Mouse (Mus musculus) limb, embryonic 15.5 days (tissue): ENCODE data around the gene Hist1h2bb. TPM values are rescaled to one million over a fixed set of nuclear protein-coding genes. Genes with fewer than 3 reads are reported as not detected.

Source experiments
- ATAC-seq: fragments of 200-750 bp; cut with Nextera tagmentation; 2 replicates; pipeline ENCODE4 v1.8.0; 2017; ENCODE audit warnings: low read depth, moderate TSS enrichment; ENCODE audit not compliant: insufficient number of reproducible peaks, low FRiP score, low TSS enrichment
- H3K27ac ChIP-seq: fragments of 300-500 bp; sonication (generic); 2 replicates; pipeline ENCODE4 v1.5.1; 2015; ENCODE audit warnings: moderate library complexity, mild to moderate bottlenecking, inconsistent platforms
- H3K27me3 ChIP-seq: fragments of 300-500 bp; sonication (generic); 2 replicates; pipeline ENCODE4 v1.6.1; 2015; ENCODE audit warnings: inconsistent platforms
- H3K36me3 ChIP-seq: fragments of 300-500 bp; sonication (generic); 2 replicates; pipeline ENCODE4 v1.6.1; 2015; ENCODE audit warnings: inconsistent platforms
- H3K4me1 ChIP-seq: fragments of 300-500 bp; sonication (generic); 2 replicates; pipeline ENCODE4 v1.6.1; 2015; ENCODE audit warnings: inconsistent platforms
- H3K4me2 ChIP-seq: fragments of 300-500 bp; sonication (generic); 2 replicates; pipeline ENCODE4 v1.6.1; 2015; ENCODE audit warnings: mild to moderate bottlenecking, inconsistent platforms
- H3K4me3 ChIP-seq: fragments of 300-500 bp; sonication (generic); 2 replicates; pipeline ENCODE4 v1.5.1; 2015; ENCODE audit warnings: mild to moderate bottlenecking, inconsistent platforms
- H3K9ac ChIP-seq: fragments of 300-500 bp; sonication (generic); 2 replicates; pipeline ENCODE4 v1.6.1; 2015; ENCODE audit warnings: inconsistent platforms
- H3K9me3 ChIP-seq: fragments of 300-500 bp; sonication (generic); 2 replicates; pipeline ENCODE4 v1.6.1; 2016; ENCODE audit warnings: inconsistent platforms
- WGBS: fragments of 180-500 bp; shearing (Covaris S2); methylation state at CpG from one replicate; pipeline ENCODE4 v1.1.7; 2015; 5-methylcytosine and 5-hydroxymethylcytosine counted together
- polyA plus RNA-seq: library from polyadenylated mRNA; unstranded; fragments of >200 nt; fragmentation: Nextera tagmentation; extraction: Ambion mirVana; gene quantifications from 2 replicates; pipeline ENCODE4 v1.2.1, GENCODE M21; 2015

The Hist1h2bb gene
- polyA plus RNA-seq, 1 experiment from 2014 or later, result 2.1 TPM

DNA sequence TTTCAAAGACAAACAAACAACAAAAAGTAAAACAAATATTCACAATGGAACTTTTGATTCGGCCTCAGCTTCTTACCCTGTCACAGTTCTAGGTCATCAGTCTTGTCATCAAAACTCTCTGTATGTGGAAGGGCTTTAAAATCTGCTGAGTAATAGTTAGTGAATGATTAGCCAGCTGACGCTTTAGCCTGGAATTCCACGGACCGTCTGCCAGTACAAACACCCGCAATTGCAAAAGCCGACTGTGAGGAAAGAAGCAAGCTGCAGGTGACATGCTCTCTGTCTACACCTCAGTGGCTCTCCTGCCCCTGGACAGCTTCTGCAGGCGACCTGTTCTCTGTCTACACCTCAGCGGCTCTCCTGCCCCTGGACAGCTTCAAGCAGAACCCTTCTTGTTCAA, 16.1 kb upstream of the Hist1h2bb start:
- no peak overlapping the region for H3K4me2 ChIP-seq
- WGBS, result 39% methylated on average over 8 of the region's 8 CpGs
- no peak for ATAC-seq

DNA sequence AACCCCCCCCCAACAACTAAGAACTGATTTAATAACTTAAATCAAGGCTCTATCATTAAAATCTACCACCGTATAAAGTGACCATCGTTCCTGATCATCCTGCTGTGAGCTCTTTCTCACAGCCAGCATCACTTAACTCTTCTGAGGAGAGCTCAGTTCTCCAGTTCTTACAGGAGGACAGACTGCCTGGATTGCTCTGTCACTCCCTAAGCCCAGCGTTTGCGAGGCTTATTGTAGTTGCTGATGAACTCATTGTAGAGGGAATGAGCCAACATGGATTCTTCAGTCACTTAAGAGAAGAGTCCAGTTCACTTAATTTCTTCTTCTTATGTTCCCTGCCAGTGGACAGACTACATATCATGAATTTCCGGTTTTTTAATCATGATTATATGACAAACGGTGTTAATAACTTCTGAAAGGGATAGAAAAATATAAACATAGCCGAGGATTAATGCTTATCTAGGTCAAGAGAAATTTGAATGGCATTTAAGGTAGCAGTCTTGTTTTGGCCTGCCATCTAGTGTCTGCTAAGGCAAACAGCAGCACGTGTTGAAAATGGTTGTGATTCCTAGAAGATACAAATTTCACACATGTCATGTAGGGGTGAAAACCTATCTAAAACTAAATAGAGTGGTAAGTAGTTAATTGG, 14.3 kb upstream of the Hist1h2bb start:
- 26% methylated on average over 8 of the region's 8 CpGs for WGBS
- ATAC-seq, result no peak
- no peaks in the 10 kb centered on the region for H3K36me3 ChIP-seq
- H3K4me2 ChIP-seq, result no peak overlapping the region
- no peak overlapping the region for H3K9ac ChIP-seq
- H3K27ac ChIP-seq, result no peak overlapping the region
- no peaks in the 10 kb centered on the region for H3K27me3 ChIP-seq
- H3K9me3 ChIP-seq, result no peaks in the 10 kb centered on the region
- H3K4me3 ChIP-seq, result no peak overlapping the region
- no peaks in the 10 kb centered on the region for H3K4me1 ChIP-seq

More for the DNA sequence above, 16.1 kb upstream of the Hist1h2bb start:
- Histone ChIP-seq H3K27ac (no peak overlapping the region), H3K27me3 (no peaks in the 10 kb centered on the region), H3K4me1 (no peaks in the 10 kb centered on the region), H3K36me3 (no peaks in the 10 kb centered on the region), H3K9me3 (no peaks in the 10 kb centered on the region), H3K9ac (no peak overlapping the region), H3K4me3 (no peak overlapping the region)

DNA sequence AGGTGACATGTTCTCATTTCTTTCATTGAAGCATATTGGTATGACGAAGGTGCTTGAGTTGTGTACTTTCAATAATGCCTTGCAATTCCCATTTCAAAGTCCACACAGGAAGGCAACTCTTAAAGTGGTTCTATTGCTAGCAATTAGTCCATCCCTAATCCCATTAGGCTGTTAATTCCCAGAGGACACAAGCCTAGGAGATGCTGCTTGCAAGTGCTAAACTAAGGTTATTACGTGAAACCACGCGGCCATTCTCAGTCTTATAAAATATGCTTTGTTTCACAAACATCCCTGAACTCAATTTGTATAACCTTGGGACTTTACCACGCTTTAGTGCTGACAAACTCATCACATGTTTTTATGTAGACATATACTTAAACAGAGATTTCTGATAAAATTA, 9.4 kb upstream of the Hist1h2bb start:
- peaks cover 11% of the 10 kb centered on the region; the same call in 1 of the 2 replicates for H3K4me1 ChIP-seq
- WGBS, result 85% methylated on average over 5 of the region's 5 CpGs
- no peak overlapping the region for H3K4me2 ChIP-seq
- H3K27ac ChIP-seq, result no peak overlapping the region
- no peaks in the 10 kb centered on the region for H3K36me3 ChIP-seq
- H3K4me3 ChIP-seq, result no peak overlapping the region
- ATAC-seq, result no peak
- no peaks in the 10 kb centered on the region for H3K9me3 ChIP-seq
- no peaks in the 10 kb centered on the region for H3K27me3 ChIP-seq
- no peak overlapping the region for H3K9ac ChIP-seq

DNA sequence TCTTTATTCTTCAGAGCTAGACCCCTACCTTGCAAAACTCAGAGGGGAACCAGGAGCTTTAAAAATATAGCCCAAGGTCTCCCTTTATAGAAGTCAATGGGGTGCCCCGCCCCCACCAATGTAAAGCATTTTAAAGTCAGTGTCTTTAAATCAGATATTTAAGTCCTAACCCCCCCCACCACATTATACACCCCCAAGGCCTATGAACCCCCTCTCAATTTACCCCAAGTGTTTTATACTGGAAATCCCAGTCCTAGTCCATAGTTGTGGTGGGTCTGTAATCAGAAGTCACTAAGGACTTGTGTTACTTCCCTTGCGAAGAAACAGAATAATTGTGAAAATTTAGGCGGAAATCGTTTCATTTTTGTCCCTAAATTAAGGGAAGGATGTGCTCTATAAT, 8.5 kb upstream of the Hist1h2bb start:
- ATAC-seq, result no peak
- peaks cover 11% of the 10 kb centered on the region; the same call in 1 of the 2 replicates for H3K4me1 ChIP-seq
- peak overlapping the region; percentile 93 for H3K4me2 ChIP-seq
- WGBS, result 26% methylated on average over 4 of the region's 4 CpGs
- no peaks in the 10 kb centered on the region for H3K27me3 ChIP-seq
- no peaks in the 10 kb centered on the region for H3K9me3 ChIP-seq
- no peak overlapping the region for H3K9ac ChIP-seq
- H3K27ac ChIP-seq, result peak overlapping the region; percentile 98
- no peaks in the 10 kb centered on the region for H3K36me3 ChIP-seq
- peak overlapping the region; percentile 57 for H3K4me3 ChIP-seq

DNA sequence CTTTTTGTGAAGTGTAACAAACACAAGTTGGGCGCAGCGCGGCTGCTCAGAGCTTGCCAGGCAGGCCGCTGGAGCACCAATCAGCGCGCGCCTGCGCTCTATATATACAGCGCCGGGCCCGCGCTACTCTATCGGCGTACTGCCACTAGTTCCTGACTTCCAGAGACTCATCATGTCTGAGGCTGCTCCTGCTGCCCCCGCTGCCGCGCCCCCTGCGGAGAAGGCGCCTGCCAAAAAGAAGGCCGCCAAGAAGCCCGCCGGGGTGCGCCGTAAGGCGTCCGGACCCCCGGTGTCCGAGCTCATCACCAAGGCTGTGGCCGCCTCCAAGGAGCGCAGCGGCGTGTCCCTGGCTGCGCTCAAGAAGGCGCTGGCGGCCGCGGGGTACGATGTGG, 7.9 kb upstream of the Hist1h2bb start, which contains the start of gene Hist1h1c:
TSS of gene Hist1h1c (plus strand) at position 132 of the 392 bp plus-strand sequence.
- Histone ChIP-seq H3K36me3 (no peaks in the 10 kb centered on the region), H3K9ac (peak within 1 kb of the TSS; percentile 61), H3K27me3 (no peaks in the 10 kb centered on the region), H3K4me2 (peak within 1 kb of the TSS; percentile 93), H3K27ac (peak within 1 kb of the TSS; percentile 98), H3K4me1 (peaks cover 11% of the 10 kb centered on the region; the same call in 1 of the 2 replicates), H3K4me3 (peak within 1 kb of the TSS; percentile 57), H3K9me3 (no peaks in the 10 kb centered on the region)
- WGBS, result under 1% methylated on average over 38 of the region's 38 CpGs
- ATAC-seq, result peak; percentile 92

DNA sequence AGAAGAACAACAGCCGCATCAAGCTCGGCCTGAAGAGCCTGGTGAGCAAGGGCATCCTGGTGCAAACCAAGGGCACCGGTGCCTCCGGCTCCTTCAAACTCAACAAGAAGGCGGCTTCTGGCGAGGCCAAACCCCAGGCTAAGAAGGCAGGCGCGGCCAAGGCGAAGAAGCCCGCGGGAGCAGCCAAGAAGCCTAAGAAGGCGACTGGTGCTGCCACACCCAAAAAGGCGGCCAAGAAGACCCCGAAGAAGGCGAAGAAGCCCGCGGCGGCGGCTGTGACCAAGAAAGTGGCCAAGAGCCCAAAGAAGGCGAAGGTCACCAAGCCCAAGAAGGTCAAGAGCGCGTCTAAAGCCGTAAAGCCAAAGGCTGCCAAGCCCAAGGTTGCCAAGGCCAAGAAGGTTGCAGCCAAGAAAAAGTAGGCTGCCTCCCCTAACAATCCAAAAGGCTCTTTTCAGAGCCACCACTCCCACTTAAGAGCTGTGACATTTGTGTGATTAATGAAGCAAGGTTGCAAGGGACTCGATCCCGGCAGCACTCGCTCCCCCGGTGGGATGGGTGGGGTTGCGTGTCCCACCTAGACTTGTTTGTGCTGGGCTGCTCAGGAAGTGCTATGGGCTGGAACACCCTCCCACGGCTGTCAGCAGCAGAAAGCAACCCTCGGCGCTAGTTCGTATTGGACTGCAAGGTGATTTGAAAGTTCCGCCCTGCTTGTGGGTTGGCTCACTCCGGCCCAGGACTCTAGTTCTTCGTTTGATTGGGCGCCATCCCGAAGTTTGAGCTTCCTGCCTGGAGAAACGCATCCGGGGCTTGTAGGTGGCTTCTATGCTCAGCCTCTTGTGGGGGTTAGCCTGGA, 7.2 kb upstream of the Hist1h2bb start:
- H3K27ac ChIP-seq, result peak overlapping the region; percentile 98
- peak overlapping the region; percentile 61 for H3K9ac ChIP-seq
- under 1% methylated on average over 39 of the region's 39 CpGs for WGBS
- peak overlapping the region; percentile 93 for H3K4me2 ChIP-seq
- no peaks in the 10 kb centered on the region for H3K27me3 ChIP-seq
- H3K36me3 ChIP-seq, result no peaks in the 10 kb centered on the region
- peak; percentile 94 for ATAC-seq
- H3K4me1 ChIP-seq, result peaks cover 11% of the 10 kb centered on the region; the same call in 1 of the 2 replicates
- no peaks in the 10 kb centered on the region for H3K9me3 ChIP-seq
- peak overlapping the region; percentile 57 for H3K4me3 ChIP-seq

DNA sequence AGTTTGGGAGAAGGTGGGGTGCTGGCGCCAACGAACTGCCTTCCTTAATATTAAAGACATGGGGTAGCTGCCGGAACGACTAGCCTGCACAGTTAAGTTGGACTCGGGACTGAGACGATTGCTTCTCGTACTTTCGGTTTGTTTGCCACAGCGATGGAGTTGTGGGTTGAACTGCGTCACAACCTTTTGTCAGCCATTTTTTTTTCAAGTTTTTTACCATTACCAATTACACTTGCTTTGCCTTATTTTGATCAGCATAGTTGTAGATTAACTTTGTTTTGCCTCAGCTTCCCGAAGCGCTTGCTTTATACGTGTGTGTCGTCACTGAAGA, 6.6 kb upstream of the Hist1h2bb start:
- under 1% methylated on average over 14 of the region's 14 CpGs for WGBS
- Histone ChIP-seq H3K4me3 (peak overlapping the region; percentile 57), H3K4me1 (peaks cover 11% of the 10 kb centered on the region; the same call in 1 of the 2 replicates), H3K4me2 (peak overlapping the region; percentile 93), H3K9ac (peak overlapping the region; percentile 61), H3K9me3 (no peaks in the 10 kb centered on the region), H3K36me3 (no peaks in the 10 kb centered on the region), H3K27me3 (no peaks in the 10 kb centered on the region), H3K27ac (peak overlapping the region; percentile 98)
- peak; percentile 26 for ATAC-seq

DNA sequence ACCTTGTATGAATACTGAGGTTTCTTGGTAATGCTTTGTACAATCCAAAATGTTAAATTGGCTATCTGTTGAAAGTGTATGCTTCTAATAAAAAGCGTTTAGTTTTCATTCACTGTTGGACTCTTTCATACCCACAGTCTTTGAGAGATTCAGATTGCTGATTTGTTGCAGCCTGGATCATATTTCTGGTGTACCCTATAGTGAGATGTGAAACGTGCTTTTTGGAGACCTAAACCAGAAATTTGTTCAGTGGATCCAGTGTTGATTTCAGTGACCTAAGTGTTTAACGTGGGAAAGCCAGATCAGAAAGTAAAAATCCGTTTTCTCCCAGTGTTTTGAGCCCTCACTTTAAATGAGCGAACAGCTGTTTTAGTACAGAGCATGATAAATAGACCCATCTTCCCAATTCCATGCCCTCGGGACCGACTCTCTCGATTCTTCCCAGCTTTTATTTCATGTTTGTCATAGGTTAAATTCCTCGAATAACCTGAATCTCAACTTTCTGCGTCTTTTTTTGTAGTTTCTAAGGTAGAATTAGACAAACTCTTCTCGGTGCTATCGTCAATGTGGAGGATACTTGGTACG, 6.2 kb upstream of the Hist1h2bb start:
- 23% methylated on average over 13 of the region's 13 CpGs for WGBS
- Histone ChIP-seq H3K4me2 (peak overlapping the region; percentile 93), H3K27ac (peak overlapping the region; percentile 98), H3K27me3 (no peaks in the 10 kb centered on the region), H3K9me3 (no peaks in the 10 kb centered on the region), H3K4me3 (peak overlapping the region; percentile 57), H3K4me1 (peaks cover 11% of the 10 kb centered on the region; the same call in 1 of the 2 replicates), H3K9ac (peak overlapping the region; percentile 61), H3K36me3 (no peaks in the 10 kb centered on the region)
- ATAC-seq, result no peak

DNA sequence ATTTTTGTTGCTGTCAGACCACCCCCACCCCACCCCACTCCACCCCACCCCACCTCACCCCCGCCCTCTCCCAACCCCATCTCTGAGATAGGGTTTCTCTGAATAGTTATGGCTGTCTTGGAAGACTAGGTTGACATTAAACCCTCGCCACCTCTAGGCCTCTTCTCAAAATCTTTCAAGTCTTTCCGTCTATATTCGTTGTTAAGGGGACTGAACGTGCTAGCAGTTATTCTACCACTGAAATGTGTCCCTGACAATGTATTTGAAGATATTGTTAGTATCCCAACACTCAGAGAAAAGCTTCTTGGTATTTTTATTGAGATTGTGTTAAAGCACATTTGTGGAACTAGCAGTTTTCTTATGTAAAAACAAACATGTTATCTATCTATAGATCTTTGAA, 5.6 kb upstream of the Hist1h2bb start:
- Histone ChIP-seq H3K36me3 (no peaks in the 10 kb centered on the region), H3K4me3 (peak overlapping the region; percentile 57; the same call in 1 of the 2 replicates), H3K27me3 (no peaks in the 10 kb centered on the region), H3K9me3 (no peaks in the 10 kb centered on the region), H3K9ac (no peak overlapping the region), H3K4me2 (peak overlapping the region; percentile 93), H3K27ac (peak overlapping the region; percentile 98), H3K4me1 (peaks cover 11% of the 10 kb centered on the region; the same call in 1 of the 2 replicates)
- 56% methylated on average over 5 of the region's 5 CpGs for WGBS
- no peak for ATAC-seq

DNA sequence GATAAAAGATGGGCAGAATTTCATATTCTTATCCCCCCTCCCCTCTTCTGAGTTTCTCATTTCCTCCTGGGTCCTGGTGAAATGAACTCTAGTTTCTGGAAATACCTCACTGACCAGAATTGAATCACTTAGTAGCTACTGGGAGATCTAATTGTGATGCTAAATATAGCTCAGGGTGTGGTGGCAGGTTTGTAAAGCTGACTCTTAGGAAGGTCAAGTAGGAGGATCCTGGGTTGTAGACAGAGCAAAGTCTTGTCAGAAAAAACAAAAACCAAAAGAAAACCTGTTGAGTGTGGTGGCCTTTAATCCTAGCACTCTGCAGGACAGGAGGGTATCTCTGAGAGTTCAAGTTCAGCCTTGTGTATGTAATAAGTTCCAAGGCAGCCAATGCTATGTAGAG, 4.5 kb upstream of the Hist1h2bb start:
- Histone ChIP-seq H3K9me3 (no peaks in the 10 kb centered on the region), H3K36me3 (no peaks in the 10 kb centered on the region)

DNA sequence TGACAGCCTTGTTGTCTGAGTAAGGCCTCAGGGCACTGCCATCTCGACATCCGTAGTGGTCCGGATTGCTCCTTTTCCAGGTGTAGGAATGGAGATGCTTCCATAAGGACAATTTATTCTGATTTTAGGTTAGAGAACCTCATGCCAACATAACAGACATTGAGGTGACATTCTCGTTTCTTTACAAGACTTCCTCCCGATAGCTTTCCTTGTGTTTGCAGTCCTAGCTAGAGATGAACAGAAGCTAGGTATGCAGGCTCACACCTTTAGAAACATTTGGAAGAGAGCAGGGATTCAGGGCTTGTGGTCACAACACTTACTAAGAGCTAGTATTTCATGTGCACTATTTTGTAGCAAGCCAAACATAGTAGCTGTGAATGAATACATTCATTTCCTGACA, 3.3 kb upstream of the Hist1h2bb start:
- no peak for ATAC-seq

More for the DNA sequence above, 4.5 kb upstream of the Hist1h2bb start:
- Histone ChIP-seq H3K27ac (no peak overlapping the region), H3K4me2 (no peak overlapping the region), H3K27me3 (no peaks in the 10 kb centered on the region), H3K4me3 (no peak overlapping the region), H3K9ac (no peak overlapping the region), H3K4me1 (peaks cover 11% of the 10 kb centered on the region; the same call in 1 of the 2 replicates)
- ATAC-seq, result no peak

More for the DNA sequence above, 3.3 kb upstream of the Hist1h2bb start:
- no peak overlapping the region for H3K27ac ChIP-seq
- WGBS, result 76% methylated on average over 5 of the region's 5 CpGs
- no peaks in the 10 kb centered on the region for H3K27me3 ChIP-seq
- no peak overlapping the region for H3K9ac ChIP-seq
- peaks cover 16% of the 10 kb centered on the region; the same call in 1 of the 2 replicates for H3K4me1 ChIP-seq
- no peaks in the 10 kb centered on the region for H3K36me3 ChIP-seq
- H3K9me3 ChIP-seq, result no peaks in the 10 kb centered on the region
- no peak overlapping the region for H3K4me3 ChIP-seq
- H3K4me2 ChIP-seq, result no peak overlapping the region
